Mouse (Mus musculus) T-helper 17 cell (primary cell): ENCODE results near the gene Cyp1b1.

Experiments used
- in situ Hi-C, 2 experiments: fragments of 300-600 bp; cut with MboI, MseI; formaldehyde crosslinking; loops; 1 replicate in 1 of 2; 2 replicates in 1 of 2; pipeline ENCODE4 v1.15.1; 2025; ENCODE audit warnings: high pct_unique_total_duplicates in 2 of 2

Cyp1b1 gene

DNA sequence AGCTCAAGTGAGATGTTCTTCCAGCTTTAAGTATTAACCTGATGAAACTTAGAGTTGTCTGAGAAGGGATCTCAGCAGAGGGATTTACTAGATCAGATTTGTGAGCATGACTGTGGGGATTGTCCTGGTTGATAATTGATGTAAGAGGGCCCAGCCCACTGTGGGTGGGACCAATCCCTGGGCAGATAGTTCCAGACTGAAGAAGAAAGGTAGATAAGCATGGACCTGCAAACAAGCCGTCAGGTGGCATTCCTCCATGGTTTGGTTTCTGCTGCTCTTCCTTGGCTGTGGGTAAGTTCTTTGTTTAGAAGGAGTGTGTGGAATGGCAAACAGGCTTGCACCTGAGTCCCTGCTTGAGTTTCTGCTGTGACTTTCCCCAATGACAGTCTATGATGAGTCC, 61.7 kb downstream of the Cyp1b1 start:
- in situ Hi-C loops, result no loop called here
